Comparison of ENCODE assay signal across 22 mouse cellular contexts in genomic region chr3:141473205-141473604, GRCm38 (mm10). TPM values are rescaled to one million over a fixed set of nuclear protein-coding genes. Genes with fewer than 3 reads are reported as not detected.
DNase-seq lines count a peak whose midpoint lies in the region; ATAC-seq and TF ChIP-seq lines count a peak whose summit lies in the region.
"Had no signal": no experiment of that assay in that cellular context is flagged by ENCODE, and none has a peak within 500 bp of the region (broad histone marks: within the 10 kb centered on the region; RNA-seq: fewer than 3 reads in every experiment).

No protein-coding gene starts in this region.

- peak; percentile 43 for TF ChIP-seq CTCF in intestine, postnatal 0 days (IDR thresholded peaks at IDR 0.05; ENCODE audit: low read depth)
- TF ChIP-seq CTCF in CH12.LX (conservative IDR thresholded peaks at IDR 0.05 in 1 of 2, IDR thresholded peaks at IDR 0.05 in 1 of 2; ENCODE audit: low read depth in 2 of 2, low read length in 2 of 2) (no peak), MEL (IDR thresholded peaks at IDR 0.05 in 2 of 3, conservative IDR thresholded peaks at IDR 0.05 in 1 of 3; ENCODE audit: control insufficient read depth in 1 of 3, insufficient read depth in 1 of 3, low read depth in 2 of 3, low read length in 3 of 3, poor library complexity in 1 of 3, severe bottlenecking in 1 of 3) (0 out of 6 replicates have a peak, but pooled peaks of 1 of the 3 experiments have one; percentile 4)

- H3K9me3 ChIP-seq in intestine, postnatal 0 days (ENCODE audit: control insufficient read depth), result no peaks in the 10 kb centered on the region
- no peaks in the 10 kb centered on the region for H3K9me3 ChIP-seq in intestine, embryonic 15.5 days
- no peaks in the 10 kb centered on the region for H3K9me3 ChIP-seq in lung, embryonic 15.5 days
- H3K9me3 ChIP-seq in CH12.LX (replicated peaks; ENCODE audit: low read length) (no peaks in the 10 kb centered on the region), MEL (replicated peaks; ENCODE audit: insufficient read depth, low read length) (no peaks in the 10 kb centered on the region)
- H3K9me3 ChIP-seq: embryonic facial prominence, embryonic 15.5 days; forebrain, embryonic 10.5 days; forebrain, embryonic 15.5 days; G1E; heart, embryonic 10.5 days; hindbrain, embryonic 12.5 days had no signal

- DNase-seq in lung, postnatal 36 days, result no peak
- DNase-seq in CH12.LX (ENCODE audit: extremely low read depth) (no peak), MEL (ENCODE audit: low read depth, low spot score) (no peak), adipocyte (ENCODE audit: low spot score) (no peak)
- DNase-seq: adrenal gland, postnatal 14 days; cerebellum, adult 18-20 months; cerebellum, adult 9-11 months; cerebellum, postnatal 36 days; gastrocnemius, postnatal 10 days; heart, adult 18-20 months; heart, postnatal 10 days; heart, postnatal 4 days had no signal

- H3K36me3 ChIP-seq in intestine, postnatal 0 days (ENCODE audit: control insufficient read depth, insufficient read depth), result no peaks in the 10 kb centered on the region
- no peaks in the 10 kb centered on the region for H3K36me3 ChIP-seq in intestine, embryonic 15.5 days
- H3K36me3 ChIP-seq in lung, embryonic 15.5 days, result no peaks in the 10 kb centered on the region
- H3K36me3 ChIP-seq in CH12.LX (replicated peaks in 1 of 2; ENCODE audit: control insufficient read depth in 1 of 2, insufficient read depth in 1 of 2, low read length in 1 of 2) (no peaks in the 10 kb centered on the region), MEL (ENCODE audit: control insufficient read depth in 1 of 2, insufficient read depth in 2 of 2, low read length in 2 of 2) (no peaks in the 10 kb centered on the region)
- H3K36me3 ChIP-seq: embryonic facial prominence, embryonic 15.5 days; forebrain, embryonic 10.5 days; forebrain, embryonic 15.5 days; G1E; heart, embryonic 10.5 days; hindbrain, embryonic 12.5 days had no signal

- no peak for ATAC-seq in intestine, postnatal 0 days
- no peak for ATAC-seq in intestine, embryonic 15.5 days
- no peak for ATAC-seq in lung, embryonic 15.5 days (ENCODE audit: borderline replicate concordance, extremely low read depth, low FRiP score, low TSS enrichment)
- ATAC-seq: forebrain, embryonic 15.5 days had no signal

- no peak overlapping the region for H3K4me3 ChIP-seq in intestine, postnatal 0 days (ENCODE audit: low read depth, low read length)
- H3K4me3 ChIP-seq in intestine, embryonic 15.5 days (replicated peaks), result no peak overlapping the region
- H3K4me3 ChIP-seq in lung, embryonic 15.5 days, result no peak overlapping the region
- no peak overlapping the region for H3K4me3 ChIP-seq in CH12.LX (replicated peaks in 1 of 3; ENCODE audit: low read depth in 2 of 3, low read length in 2 of 3, poor library complexity in 1 of 3)
- H3K4me3 ChIP-seq in MEL (ENCODE audit: control insufficient read depth in 1 of 2, insufficient read depth in 1 of 2, low read depth in 2 of 2, low read length in 2 of 2), result no peak overlapping the region
- H3K4me3 ChIP-seq: embryonic facial prominence, embryonic 15.5 days; erythroblast, embryonic 14.5 days; forebrain, embryonic 10.5 days; forebrain, embryonic 15.5 days; heart, embryonic 10.5 days; hindbrain, embryonic 12.5 days had no signal

- no peak for TF ChIP-seq RAD21 in CH12.LX (IDR thresholded peaks at IDR 0.05; ENCODE audit: low read depth, low read length)
- TF ChIP-seq RAD21 in MEL (IDR thresholded peaks at IDR 0.05; ENCODE audit: low read depth, low read length), result peak; percentile 23

- no peak overlapping the region for H3K4me2 ChIP-seq in intestine, postnatal 0 days (replicated peaks; ENCODE audit: low read depth)
- H3K4me2 ChIP-seq in intestine, embryonic 15.5 days (replicated peaks), result no peak overlapping the region
- no peak overlapping the region for H3K4me2 ChIP-seq in lung, embryonic 15.5 days
- peak overlapping the region; percentile 2; the same call in 1 of the 2 replicates for H3K4me2 ChIP-seq in CH12.LX (ENCODE audit: insufficient read depth, low read depth, poor library complexity, severe bottlenecking)
- H3K4me2 ChIP-seq: embryonic facial prominence, embryonic 15.5 days; forebrain, embryonic 15.5 days; hindbrain, embryonic 12.5 days had no signal

- TF ChIP-seq POLR2A in CH12.LX (IDR thresholded peaks at IDR 0.05; ENCODE audit: low read depth, low read length), result no peak
- no peak for TF ChIP-seq POLR2A in MEL (IDR thresholded peaks at IDR 0.05; ENCODE audit: control insufficient read depth in 1 of 2, insufficient read depth in 1 of 2, low read depth in 1 of 2, low read length in 2 of 2, poor library complexity in 1 of 2)

- in situ Hi-C loops in CH12.LX (cut with MboI; ENCODE audit: low pct_ligation_motif_present, low pct_unique_long_range_greater_than_20kb, low sequenced_read_pairs), result loop anchor here (25.0 kb wide), 1 partner anchor 364 kb away; no protein-coding TSS in a partner anchor

- dilution Hi-C loops in CH12.LX (cut with MboI; ENCODE audit: extremely low pct_ligation_motif_present, extremely low pct_unique_long_range_greater_than_20kb, low sequenced_read_pairs), result no loop called here

- no peaks in the 10 kb centered on the region for H3K27me3 ChIP-seq in intestine, postnatal 0 days (replicated peaks; ENCODE audit: control insufficient read depth, insufficient read depth, low read length)
- H3K27me3 ChIP-seq in intestine, embryonic 15.5 days (replicated peaks), result no peaks in the 10 kb centered on the region
- no peaks in the 10 kb centered on the region for H3K27me3 ChIP-seq in lung, embryonic 15.5 days
- no peaks in the 10 kb centered on the region for H3K27me3 ChIP-seq in CH12.LX (replicated peaks)
- no peaks in the 10 kb centered on the region for H3K27me3 ChIP-seq in MEL (ENCODE audit: control insufficient read depth in 1 of 2, insufficient read depth in 2 of 2, low read length in 2 of 2)
- H3K27me3 ChIP-seq: embryonic facial prominence, embryonic 15.5 days; forebrain, embryonic 15.5 days; hindbrain, embryonic 12.5 days had no signal

- H3K79me2 ChIP-seq in CH12.LX (replicated peaks; ENCODE audit: control insufficient read depth, extremely low read depth, insufficient read depth, poor library complexity, severe bottlenecking) (no peaks in the 10 kb centered on the region), MEL (ENCODE audit: control insufficient read depth, insufficient read depth, low read length, poor library complexity) (no peaks in the 10 kb centered on the region)

- WGBS in intestine, postnatal 0 days, result 64% methylated on average over 5 of the region's 5 CpGs
- 67% methylated on average over 5 of the region's 5 CpGs for WGBS in intestine, embryonic 15.5 days
- WGBS in lung, embryonic 15.5 days, result 49% methylated on average over 5 of the region's 5 CpGs

- no peak overlapping the region for H3K9ac ChIP-seq in intestine, postnatal 0 days (ENCODE audit: low read depth, low read length)
- no peak overlapping the region for H3K9ac ChIP-seq in intestine, embryonic 15.5 days
- no peak overlapping the region for H3K9ac ChIP-seq in lung, embryonic 15.5 days
- H3K9ac ChIP-seq in CH12.LX (ENCODE audit: insufficient read depth, low read depth) (no peak overlapping the region), MEL (ENCODE audit: control insufficient read depth, low read depth, low read length, poor library complexity, severe bottlenecking) (no peak overlapping the region)
- H3K9ac ChIP-seq: embryonic facial prominence, embryonic 15.5 days; forebrain, embryonic 15.5 days; hindbrain, embryonic 12.5 days had no signal

- TF ChIP-seq EP300 in CH12.LX (IDR thresholded peaks at IDR 0.05; ENCODE audit: low read length) (no peak), MEL (IDR thresholded peaks at IDR 0.05; ENCODE audit: low read depth in 1 of 2, low read length in 2 of 2) (no peak)

- H3K4me1 ChIP-seq in intestine, postnatal 0 days (replicated peaks; ENCODE audit: control insufficient read depth, insufficient read depth, low read length), result no peaks in the 10 kb centered on the region
- no peaks in the 10 kb centered on the region; the same call in 1 of the 2 replicates for H3K4me1 ChIP-seq in intestine, embryonic 15.5 days (replicated peaks)
- H3K4me1 ChIP-seq in lung, embryonic 15.5 days, result peaks cover 22% of the 10 kb centered on the region
- H3K4me1 ChIP-seq in CH12.LX (ENCODE audit: control insufficient read depth in 1 of 2, insufficient read depth in 2 of 2) (no peaks in the 10 kb centered on the region), MEL (ENCODE audit: control insufficient read depth in 1 of 2, insufficient read depth in 2 of 2, low read length in 2 of 2) (peaks cover 0 to under 1% of the 10 kb centered on the region in 2 experiments; a peak in 1 of 4 replicates)
- H3K4me1 ChIP-seq: forebrain, embryonic 15.5 days had no signal

- no peak overlapping the region for H3K27ac ChIP-seq in intestine, postnatal 0 days (ENCODE audit: low read depth, low read length)
- H3K27ac ChIP-seq in intestine, embryonic 15.5 days, result no peak overlapping the region
- H3K27ac ChIP-seq in lung, embryonic 15.5 days, result peak overlapping the region; percentile 37; the same call in 1 of the 2 replicates
- H3K27ac ChIP-seq in CH12.LX (ENCODE audit: insufficient read depth, low read depth) (no peak overlapping the region), MEL (ENCODE audit: control insufficient read depth, low read depth, low read length) (no peak overlapping the region)
- H3K27ac ChIP-seq: embryonic facial prominence, embryonic 15.5 days; forebrain, embryonic 10.5 days; forebrain, embryonic 15.5 days; heart, embryonic 10.5 days; hindbrain, embryonic 12.5 days had no signal

TF ChIP-seq in CH12.LX, 34 proteins besides CTCF, POLR2A, EP300 and RAD21 (continues in another document):
- no peak for TF ChIP-seq MAFK (IDR thresholded peaks at IDR 0.05; ENCODE audit: insufficient replicate concordance, low read length)
- TF ChIP-seq PAX5 (IDR thresholded peaks at IDR 0.05; ENCODE audit: low read length), result no peak
- TF ChIP-seq USF1 (IDR thresholded peaks at IDR 0.05; ENCODE audit: low read depth, low read length), result no peak
- no peak for TF ChIP-seq HCFC1 (IDR thresholded peaks at IDR 0.05; ENCODE audit: low read depth, low read length)

TF ChIP-seq in MEL, 35 proteins besides CTCF, POLR2A, EP300 and RAD21:
- TF ChIP-seq E2F4 (IDR thresholded peaks at IDR 0.05; ENCODE audit: borderline replicate concordance, low read depth, low read length), result no peak
- 0 out of 2 replicates have a peak, but pooled peaks have one; percentile 16 for TF ChIP-seq ZC3H11A (IDR thresholded peaks at IDR 0.05; ENCODE audit: low read depth, low read length)

RNA-seq across cellular contexts. Expression of gene Unc5c, which starts 8.2 kb away (rescaled TPM):
- 1.6 and 2.1 TPM in 2 replicates for polyA plus RNA-seq in intestine, postnatal 0 days (2015; fragmentation: Nextera tagmentation; extraction: Ambion mirVana)
- polyA plus RNA-seq in intestine, embryonic 15.5 days (2015; fragmentation: Nextera tagmentation; extraction: Ambion mirVana), result 8.2 and 8.9 TPM in 2 replicates
- 20.5 and 23.5 TPM in 2 replicates for polyA plus RNA-seq in lung, embryonic 15.5 days (2015; fragmentation: Nextera tagmentation; extraction: Ambion mirVana)
- total RNA-seq in CH12.LX (2012; rRNA removed) (not detected in 2 replicates), CH12.LX (2014; rRNA removed) (not detected in 2 replicates), MEL (2012; rRNA removed) (not detected in 2 replicates)
- polyA plus RNA-seq in CH12.LX (2012; ENCODE audit: insufficient read length, low read depth) (not detected in 2 replicates), MEL (2012; ENCODE audit: insufficient read depth in 1 of 2, insufficient read length in 2 of 2, low read depth in 1 of 2, low replicate concordance in 2 of 2, missing spikeins in 1 of 2) (not detected)
- polyA plus RNA-seq: erythroblast, embryonic 14.5 days; G1E had no signal
